Comparison of ENCODE assay signal across 9 mouse cellular contexts in the genomic region with DNA sequence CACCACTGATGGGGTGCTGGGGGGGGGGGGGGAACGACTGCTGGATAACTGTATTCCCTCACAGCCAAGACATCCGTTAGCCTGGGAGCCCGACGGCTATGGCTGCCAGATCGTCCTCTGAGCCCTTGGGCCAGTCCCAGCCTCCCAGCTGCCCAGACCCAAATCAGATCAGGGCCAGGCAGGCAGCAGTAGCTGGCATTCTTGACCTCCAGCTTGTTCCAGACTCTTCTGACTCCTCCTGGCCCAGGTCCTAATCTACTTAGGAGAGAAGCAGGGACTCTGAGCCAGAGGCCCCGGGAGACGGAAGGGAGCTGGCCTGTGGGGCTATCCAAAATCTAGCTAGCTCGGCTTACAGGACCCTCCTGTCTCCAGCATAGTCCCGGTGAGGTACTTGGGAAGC. TPM values are rescaled to one million over a fixed set of nuclear protein-coding genes. Genes with fewer than 3 reads are reported as not detected.
DNase-seq lines count a peak whose midpoint lies in the region; ATAC-seq and TF ChIP-seq lines count a peak whose summit lies in the region.
"Had no signal": no experiment of that assay in that cellular context is flagged by ENCODE, and none has a peak within 500 bp of the region (broad histone marks: within the 10 kb centered on the region; RNA-seq: fewer than 3 reads in every experiment).

No protein-coding gene starts in this region.

- peaks cover 27% of the 10 kb centered on the region for H3K4me1 ChIP-seq in heart, postnatal 0 days (ENCODE audit: control insufficient read depth, insufficient read depth)
- H3K4me1 ChIP-seq: neural tube, embryonic 12.5 days had no signal

- peak overlapping the region; percentile 58 for H3K27ac ChIP-seq in heart, postnatal 0 days (ENCODE audit: low read depth)
- H3K27ac ChIP-seq: neural tube, embryonic 12.5 days had no signal

- no peak for TF ChIP-seq CTCF in heart, postnatal 0 days (IDR thresholded peaks at IDR 0.05; ENCODE audit: low read depth)

- peak; percentile 22 for DNase-seq in retina, postnatal 1 day
- no peak for DNase-seq in retina, embryonic 14.5 days (ENCODE audit: low spot score)
- DNase-seq in cerebellum, postnatal 25 days, result peak; percentile 61 to 71
- peak; percentile 64 for DNase-seq in heart, postnatal 0 days (ENCODE audit: low spot score)
- DNase-seq in retina, postnatal 7 days (ENCODE audit: low read depth, low spot score), result peak; percentile 33
- DNase-seq in layer of hippocampus, adult 8-10 months (ENCODE audit: low spot score in 2 of 2), result no peak
- no peak for DNase-seq in frontal cortex, postnatal 10 days (ENCODE audit: low spot score in 2 of 2)
- no peak for DNase-seq in spleen, adult 18-20 months

- H3K4me3 ChIP-seq in heart, postnatal 0 days (ENCODE audit: low read depth, low read length), result no peak overlapping the region
- H3K4me3 ChIP-seq: neural tube, embryonic 12.5 days had no signal

- TF ChIP-seq EP300 in heart, postnatal 0 days (IDR thresholded peaks at IDR 0.05; ENCODE audit: low read depth), result no peak

- H3K27me3 ChIP-seq in heart, postnatal 0 days (ENCODE audit: control insufficient read depth, insufficient read depth, low read length), result no peaks in the 10 kb centered on the region
- H3K27me3 ChIP-seq: neural tube, embryonic 12.5 days had no signal

- no peak overlapping the region for H3K9ac ChIP-seq in heart, postnatal 0 days (replicated peaks; ENCODE audit: low read depth, low read length)
- H3K9ac ChIP-seq: neural tube, embryonic 12.5 days had no signal

- WGBS in heart, postnatal 0 days, result 25% methylated on average over 9 of the region's 9 CpGs

- H3K4me2 ChIP-seq in heart, postnatal 0 days (ENCODE audit: low read depth, low read length), result no peak overlapping the region
- H3K4me2 ChIP-seq: neural tube, embryonic 12.5 days had no signal

- H3K36me3 ChIP-seq in heart, postnatal 0 days (replicated peaks; ENCODE audit: control insufficient read depth, insufficient read depth, low read length), result peaks cover 8% of the 10 kb centered on the region; the same call in 1 of the 2 replicates

- peak; percentile 69 for ATAC-seq in heart, postnatal 0 days (ENCODE audit: insufficient read depth, low read depth)

- no peaks in the 10 kb centered on the region for H3K9me3 ChIP-seq in heart, postnatal 0 days (replicated peaks; ENCODE audit: control insufficient read depth, low read length)
- H3K9me3 ChIP-seq: neural tube, embryonic 12.5 days had no signal

RNA-seq across cellular contexts. Expression of a gene that starts 35.5 kb away (rescaled TPM):
- total RNA-seq in heart, postnatal 0 days (2014; rRNA removed; ENCODE audit: low replicate concordance), result 28.8 and 63.7 TPM in 2 replicates
- 20.5 and 27.7 TPM in 2 replicates for polyA plus RNA-seq in heart, postnatal 0 days (2015; fragmentation: Nextera tagmentation; extraction: Ambion mirVana)
- total RNA-seq in layer of hippocampus, adult 8-10 months (2022), result 10 to 100 TPM; 26.8 to 35.0 (median 32.8) TPM

Comparison
In these comparisons a context has a peak if more than half of its experiments do, and no peak if none do; other contexts are left out.
1. DNase-seq: peak in retina, postnatal 1 day (single experiment), cerebellum, postnatal 25 days (2 of 2), heart, postnatal 0 days (single experiment) and retina, postnatal 7 days (single experiment); none in retina, embryonic 14.5 days (single experiment), layer of hippocampus, adult 8-10 months (0 of 2), frontal cortex, postnatal 10 days (0 of 2) and spleen, adult 18-20 months (0 of 2).